Mouse (Mus musculus) lung, adult 2 months (tissue): ENCODE measurements around the gene Morn3. TPM values are rescaled to one million over a fixed set of nuclear protein-coding genes. Genes with fewer than 3 reads are reported as not detected.

Experiments used
- DNase-seq: peaks from one replicate; pipeline ENCODE4 v3.0.0; 2022
- H3K4me1 ChIP-seq: fragments of 200-500 bp; 2 replicates; pipeline ENCODE4 v1.6.1; 2011; ENCODE audit warnings: low read length; ENCODE audit not compliant: control insufficient read depth, insufficient read depth
- H3K4me3 ChIP-seq: fragments of 200-500 bp; replicated peaks from 2 replicates; pipeline ENCODE3; 2011; ENCODE audit warnings: low read depth, mild to moderate bottlenecking, control low read depth, low read length; ENCODE audit errors: extremely low read depth
- CTCF ChIP-seq: fragments of 200-500 bp; IDR thresholded peaks from 2 replicates; pipeline ENCODE4 v1.5.1; 2011; ENCODE audit warnings: mild to moderate bottlenecking, low read length, control low read depth; ENCODE audit not compliant: insufficient read depth
- POLR2A ChIP-seq: fragments of 200-500 bp; IDR thresholded peaks from 2 replicates; pipeline ENCODE4 v1.6.1; 2011; ENCODE audit warnings: low read depth, mild to moderate bottlenecking, control low read depth, low read length, borderline replicate concordance; ENCODE audit errors: extremely low read depth
- WGBS: fragments of 180-500 bp; shearing (Covaris S2); methylation state at CpG from one replicate; pipeline ENCODE4 v1.1.7; 2018; 5-methylcytosine and 5-hydroxymethylcytosine counted together
- polyA plus RNA-seq: library from polyadenylated mRNA; depleted of rRNA; stranded (reverse); fragments of >200 nt; gene quantifications from 2 replicates; pipeline ENCODE4 v1.2.3, GENCODE M21; 2012

Morn3 gene
- polyA plus RNA-seq, 1 experiment = 2.9 TPM

DNA sequence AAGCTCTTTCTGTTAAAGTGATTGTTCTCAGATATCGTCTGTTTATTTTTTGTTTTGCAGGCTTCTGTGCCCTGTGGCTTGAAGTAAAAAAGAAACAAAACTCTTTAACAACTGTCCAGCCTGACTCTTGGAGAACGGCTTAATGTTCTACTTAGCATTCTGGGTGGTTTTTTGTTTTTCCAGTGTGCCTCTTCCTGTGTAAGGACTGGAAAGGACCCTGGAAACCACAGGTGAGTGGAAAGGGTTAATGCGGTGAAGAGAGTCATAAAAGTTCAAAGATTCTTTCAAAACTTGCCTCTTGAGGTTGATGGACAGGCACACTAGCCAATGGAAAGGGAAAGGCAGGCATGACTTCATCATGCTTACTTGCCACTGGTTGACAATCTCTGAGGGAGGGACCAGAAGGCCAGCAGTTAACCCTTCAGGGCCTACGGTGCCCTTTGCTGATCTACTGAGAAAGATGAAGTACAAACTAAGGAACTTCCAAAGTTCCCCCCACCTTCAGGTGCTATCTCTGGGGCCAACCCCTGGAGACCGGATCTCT, 52.4 kb downstream of the Morn3 start:
- no peak overlapping the region for H3K4me3 ChIP-seq
- DNase-seq = peak; percentile 88
- 7% methylated on average over 5 of the region's 5 CpGs for whole genome bisulfite sequencing
- H3K4me1 ChIP-seq = peaks cover 4% of the 10 kb centered on the region; the same call in 1 of the 2 replicates
- no peak for TF ChIP-seq POLR2A
- TF ChIP-seq CTCF = no peak

DNA sequence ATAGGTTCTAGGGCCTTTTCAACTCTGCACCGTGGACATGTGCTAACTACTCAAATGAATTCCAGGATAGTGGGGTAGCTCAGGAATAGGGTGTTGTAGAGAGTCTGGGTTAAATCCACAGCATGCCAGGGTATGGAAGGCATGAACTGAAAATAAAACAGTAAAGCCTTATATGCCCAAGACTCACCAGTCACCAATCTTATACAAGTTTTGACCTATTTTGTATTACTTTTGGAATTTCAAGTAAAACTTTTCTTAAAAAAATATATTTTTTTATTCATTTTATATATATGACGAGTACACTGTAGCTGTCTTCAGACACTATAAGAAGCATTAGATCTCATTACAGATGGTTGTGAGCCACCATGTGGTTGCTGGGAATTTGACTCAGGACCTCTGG, 53.0 kb downstream of the Morn3 start:
- peaks cover 4% of the 10 kb centered on the region; the same call in 1 of the 2 replicates for H3K4me1 ChIP-seq
- TF ChIP-seq POLR2A = no peak
- TF ChIP-seq CTCF = no peak
- 54% methylated on average over 2 of the region's 2 CpGs for whole genome bisulfite sequencing
- no peak for DNase-seq
- H3K4me3 ChIP-seq = no peak overlapping the region

DNA sequence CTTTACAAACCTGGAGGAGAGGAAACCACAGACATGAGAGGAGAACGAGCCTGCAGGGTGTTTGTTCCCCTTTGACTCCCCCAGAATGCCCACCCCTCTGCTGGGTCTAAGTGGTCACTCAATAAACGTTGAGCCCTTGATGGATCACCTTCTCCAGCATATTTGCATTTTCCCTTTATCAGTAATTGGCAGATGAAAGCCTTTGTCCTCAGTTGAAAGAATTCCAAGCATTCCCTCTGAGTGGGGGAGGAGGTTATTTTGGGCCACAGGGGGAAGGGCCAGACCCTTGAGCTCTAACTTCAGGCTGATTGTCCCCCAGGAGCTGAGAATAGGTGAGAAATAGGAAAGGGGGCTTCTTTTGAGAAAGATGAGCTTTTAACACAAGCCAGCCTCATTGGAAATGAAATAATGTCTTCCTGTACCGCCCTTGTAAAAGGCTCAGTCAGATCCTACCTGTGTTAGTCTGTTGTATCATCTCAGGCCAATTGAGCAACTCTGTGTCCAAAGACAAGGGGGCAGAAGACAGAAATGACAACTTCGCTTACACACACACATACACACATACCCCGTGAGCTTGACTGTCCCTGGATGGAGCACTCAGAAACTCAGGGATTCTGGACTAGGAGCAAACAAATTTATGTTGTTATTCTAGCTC, 55.3 kb downstream of the Morn3 start:
- WGBS = 40% methylated on average over 5 of the region's 5 CpGs
- Histone ChIP-seq H3K4me3 (no peak overlapping the region), H3K4me1 (peaks cover 8% of the 10 kb centered on the region; the same call in 1 of the 2 replicates)
- no peak for TF ChIP-seq POLR2A
- TF ChIP-seq CTCF = no peak
- DNase-seq = no peak

DNA sequence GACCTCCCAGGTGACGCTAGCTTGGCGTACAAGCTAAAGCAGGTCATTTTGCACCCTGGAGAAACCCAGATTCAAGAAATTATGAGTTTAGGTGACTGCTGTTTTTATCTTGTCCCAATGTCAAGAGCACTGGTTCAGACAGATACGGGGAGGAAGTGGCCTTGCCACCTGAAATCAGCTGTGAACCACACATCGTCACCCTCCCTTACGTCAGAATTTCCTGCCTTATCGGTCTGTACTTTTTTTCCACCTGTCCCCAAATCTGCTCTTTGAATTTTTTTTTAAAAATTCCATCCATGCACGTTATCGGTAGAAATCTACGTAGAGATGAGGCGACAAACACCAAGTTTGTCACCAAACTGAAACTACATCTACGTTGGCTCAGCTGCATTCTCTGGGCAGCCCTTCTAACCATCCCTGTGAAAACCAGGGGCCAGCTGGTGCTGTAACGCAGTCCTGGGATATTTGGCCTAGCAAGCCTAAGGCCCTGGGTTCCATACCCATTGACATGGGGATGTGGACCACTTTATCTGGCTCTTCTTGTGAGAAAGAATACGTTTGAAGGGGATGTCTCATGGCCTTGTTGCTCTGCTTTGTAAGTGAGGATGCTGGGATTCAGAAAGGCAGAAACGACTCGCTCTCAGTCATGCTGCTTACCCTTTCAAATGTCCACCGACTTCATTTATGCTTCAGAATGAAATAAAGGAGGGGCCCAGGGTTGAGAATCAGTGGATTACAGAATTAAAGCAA, 56.2 kb downstream of the Morn3 start:
- DNase-seq = no peak
- 45% methylated on average over 16 of the region's 16 CpGs for WGBS
- Histone ChIP-seq H3K4me1 (peaks cover 8% of the 10 kb centered on the region; the same call in 1 of the 2 replicates), H3K4me3 (peak overlapping the region; percentile 12)
- TF ChIP-seq POLR2A (no peak), CTCF (no peak)

DNA sequence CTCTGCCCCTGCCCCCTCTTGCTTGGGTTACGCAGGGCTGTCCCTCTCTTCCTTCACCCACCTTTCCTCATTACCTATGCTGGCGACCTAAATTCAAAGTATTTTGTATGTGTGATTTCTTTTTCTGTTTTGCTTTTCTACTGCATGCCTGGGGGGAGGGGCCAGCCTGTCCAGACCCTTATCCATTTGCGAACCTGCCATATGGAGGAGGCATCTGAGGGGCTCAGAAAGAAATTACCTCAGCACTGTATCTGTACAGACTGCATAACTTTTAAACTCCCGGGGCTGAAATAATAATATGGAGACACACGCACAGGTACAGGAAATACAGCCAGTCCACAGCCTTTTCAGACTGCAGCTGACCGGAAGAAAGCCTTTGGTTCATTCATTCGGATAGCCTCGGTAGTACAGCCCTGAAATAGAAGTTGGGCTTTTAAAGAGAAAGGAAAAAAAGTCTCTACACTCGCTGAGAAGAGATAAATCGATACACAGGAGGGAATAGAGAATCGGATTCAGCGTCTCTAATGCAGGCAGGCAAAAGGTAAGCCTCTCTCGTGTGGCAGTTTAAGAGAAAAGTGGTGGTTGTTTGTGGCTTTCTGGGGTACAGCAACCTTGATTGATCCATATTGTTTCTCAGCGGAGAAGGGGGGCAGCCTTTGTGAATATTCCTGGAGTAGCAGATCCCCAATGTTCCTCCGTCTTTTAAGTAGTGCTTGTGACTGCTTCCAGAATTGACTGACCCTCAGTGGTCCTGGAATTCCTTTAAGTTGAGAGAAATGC, 57.1 kb downstream of the Morn3 start, which contains the start of gene Kdm2b:
Gene Kdm2b (minus strand): TSS at position 273 of the 780 bp plus-strand sequence.
- peak within 1 kb of the TSS; percentile 79 for H3K4me3 ChIP-seq
- peaks cover 8% of the 10 kb centered on the region; the same call in 1 of the 2 replicates for H3K4me1 ChIP-seq
- 11% methylated on average over 15 of the region's 15 CpGs for WGBS
- no peak for DNase-seq
- TF ChIP-seq POLR2A = no peak
- no peak for TF ChIP-seq CTCF

DNA sequence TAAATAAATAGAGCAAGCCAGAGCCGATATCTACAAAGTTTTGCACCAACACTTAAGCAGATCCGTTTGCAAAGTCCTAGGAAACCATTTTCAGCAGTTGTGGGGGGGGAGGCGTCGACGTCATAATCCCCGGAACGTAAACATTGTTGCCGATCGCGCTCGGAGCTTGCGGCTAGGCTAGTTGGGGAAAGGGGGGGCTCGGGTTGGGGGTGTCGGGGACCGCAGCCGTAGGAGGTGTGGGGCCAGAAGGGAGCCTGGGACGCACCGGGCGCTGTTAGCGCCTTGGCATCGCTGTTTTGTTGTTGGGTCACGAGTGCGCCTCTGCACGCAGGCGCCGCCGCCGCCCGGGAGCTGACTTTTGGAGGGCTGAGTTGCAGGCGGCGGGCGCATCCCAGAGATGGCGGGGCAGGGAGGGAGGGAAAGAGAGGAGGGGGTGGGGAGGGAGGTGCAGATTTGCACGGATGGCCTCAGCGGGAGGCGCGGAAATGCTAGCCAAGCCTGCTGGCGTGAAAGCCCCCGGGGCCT, 57.8 kb downstream of the Morn3 start:
- WGBS = under 1% methylated on average over 34 of the region's 39 CpGs
- DNase-seq = peak; percentile 77
- TF ChIP-seq POLR2A (peak; percentile 71; the same call in 1 of the 2 replicates), CTCF (no peak)

DNA sequence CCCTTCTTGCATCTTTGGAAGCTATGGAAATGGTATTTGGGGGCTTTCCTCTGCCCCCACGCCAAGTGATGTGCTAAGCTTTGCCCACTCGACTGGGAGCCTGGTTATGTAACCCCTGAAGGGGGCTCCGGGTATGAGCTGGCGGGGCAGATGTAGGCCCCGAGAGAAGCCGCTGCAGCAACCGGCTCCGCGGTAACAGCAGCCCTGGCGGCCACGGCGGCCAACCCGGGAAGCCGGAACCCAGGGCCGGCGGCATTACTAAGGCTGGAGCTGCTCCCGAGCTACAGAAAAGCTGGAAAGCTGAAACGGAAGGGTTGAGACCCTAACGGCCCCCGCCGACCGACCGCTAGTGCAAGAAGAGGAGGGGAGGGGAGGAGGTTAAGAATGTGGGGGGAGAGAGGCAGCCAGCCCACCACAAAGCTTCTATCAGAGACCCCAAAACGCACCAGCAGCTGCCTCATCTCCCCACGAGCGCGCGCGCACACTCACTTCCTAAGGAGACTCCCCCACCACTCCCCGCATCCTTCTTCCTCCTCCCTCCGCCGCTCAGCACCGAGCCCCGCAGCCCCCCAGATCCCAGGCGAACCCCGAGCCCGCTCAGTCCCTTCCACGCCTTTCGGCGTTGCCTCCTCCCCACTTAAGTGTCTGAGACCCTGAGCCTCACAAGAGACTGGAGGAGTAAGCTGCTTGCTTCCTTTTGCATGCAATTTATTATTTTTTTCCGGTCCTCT, 58.6 kb downstream of the Morn3 start:
- Histone ChIP-seq H3K4me1 (peaks cover 8% of the 10 kb centered on the region; the same call in 1 of the 2 replicates), H3K4me3 (peak overlapping the region; percentile 89)
- under 1% methylated on average over 41 of the region's 41 CpGs for WGBS
- peak; percentile 62 for DNase-seq
- no peak for TF ChIP-seq POLR2A
- no peak for TF ChIP-seq CTCF

More for the DNA sequence above, 57.8 kb downstream of the Morn3 start:
- Histone ChIP-seq H3K4me3 (peak overlapping the region; percentile 79), H3K4me1 (peaks cover 8% of the 10 kb centered on the region; the same call in 1 of the 2 replicates)
